Mouse (Mus musculus): Measurements from ENCODE around the gene Mettl7a1.

DNA sequence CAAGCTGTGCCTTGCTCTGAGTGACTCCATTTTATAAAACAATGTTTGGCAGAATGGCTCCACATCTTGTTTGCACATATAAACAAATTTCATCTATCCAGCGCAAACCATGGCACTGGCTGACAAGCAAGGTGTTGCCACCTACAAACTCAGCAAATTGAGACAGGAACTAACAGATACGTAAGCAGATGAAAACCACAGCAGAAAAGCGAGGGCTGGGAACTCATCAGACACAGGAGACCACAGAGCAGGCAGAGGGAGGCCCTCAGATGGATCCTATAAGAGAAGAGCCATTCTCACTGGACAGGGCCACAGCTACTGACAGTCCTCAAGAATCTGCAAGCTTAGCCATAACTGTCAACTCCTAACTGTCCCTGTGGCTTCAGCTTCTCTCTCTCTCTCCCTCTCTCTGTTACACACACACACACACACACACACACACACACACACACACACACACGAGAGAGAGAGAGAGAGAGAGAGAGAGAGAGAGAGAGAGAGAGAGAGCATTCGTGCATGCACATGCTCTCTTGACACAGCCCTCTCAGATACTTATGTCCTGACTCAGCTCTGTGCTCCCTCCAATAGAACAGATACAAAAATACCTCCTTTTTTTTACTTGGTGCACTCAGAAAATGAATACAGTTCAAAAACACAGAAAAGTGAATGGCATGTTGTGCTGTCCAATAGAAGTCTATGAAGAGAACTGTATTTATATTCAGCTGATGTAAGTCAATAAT is 38.2 kb upstream of the Mettl7a1 start:
- no peak for TF ChIP-seq POLR2A (IDR thresholded peaks at IDR 0.05; ENCODE audit: extremely low read depth, insufficient read depth, low read length)
- no peak for TF ChIP-seq CTCF (IDR thresholded peaks at IDR 0.05; ENCODE audit: low read depth, low read length)
